Mouse (Mus musculus): ENCODE measurements at regions not wholly inside any gene's neighbourhood (a gene's known extent, or its start where the extent isn't known, plus 50 kb on each side); places are given as distances from the start of the nearest gene placed in this dataset.

- no peak overlapping the region for H3K4me2 ChIP-seq (replicated peaks)
- no peak for ATAC-seq (ENCODE audit: insufficient number of reproducible peaks, low FRiP score, low TSS enrichment, low read depth)
- H3K9ac ChIP-seq, result no peak overlapping the region
- H3K27ac ChIP-seq (replicated peaks), result no peak overlapping the region
- H3K36me3 ChIP-seq, result no peaks in the 10 kb centered on the region
- H3K27me3 ChIP-seq, result no peaks in the 10 kb centered on the region; the same call in 1 of the 2 replicates
- no peaks in the 10 kb centered on the region for H3K9me3 ChIP-seq (replicated peaks)
- 71% methylated on average over 5 of the region's 5 CpGs for WGBS
- H3K4me3 ChIP-seq (replicated peaks), result no peak overlapping the region
- peaks cover 18% of the 10 kb centered on the region for H3K4me1 ChIP-seq
These were observed 160.3 kb downstream of the H2al1j start for GRCm38 (mm10) chrX:11487876-11488275.

GRCm38 (mm10) chrX:11490146-11490693, 162.6 kb downstream of the H2al1j start:
- Histone ChIP-seq H3K27ac (replicated peaks) (no peak overlapping the region; the same call in 1 of the 2 replicates), H3K9ac (no peak overlapping the region), H3K4me1 (peaks cover 21% of the 10 kb centered on the region), H3K4me2 (replicated peaks) (no peak overlapping the region), H3K27me3 (no peaks in the 10 kb centered on the region), H3K9me3 (replicated peaks) (no peaks in the 10 kb centered on the region), H3K36me3 (no peaks in the 10 kb centered on the region), H3K4me3 (replicated peaks) (no peak overlapping the region)
- WGBS, result 40% methylated on average over 5 of the region's 5 CpGs
- ATAC-seq (ENCODE audit: insufficient number of reproducible peaks, low FRiP score, low TSS enrichment, low read depth), result 0 out of 2 replicates have a peak, but pooled peaks have one; percentile 16

GRCm38 (mm10) chrX:11491235-11491634, 163.6 kb downstream of the H2al1j start:
- no peaks in the 10 kb centered on the region for H3K9me3 ChIP-seq (replicated peaks)
- H3K27ac ChIP-seq (replicated peaks), result no peak overlapping the region
- ATAC-seq (ENCODE audit: insufficient number of reproducible peaks, low FRiP score, low TSS enrichment, low read depth), result peak; percentile 66; the same call in 1 of the 2 replicates
- no peaks in the 10 kb centered on the region for H3K36me3 ChIP-seq
- no peak overlapping the region for H3K4me2 ChIP-seq (replicated peaks)
- H3K27me3 ChIP-seq, result no peaks in the 10 kb centered on the region
- no peak overlapping the region for H3K9ac ChIP-seq
- 11% methylated on average over 5 of the region's 5 CpGs for WGBS
- peaks cover 21% of the 10 kb centered on the region for H3K4me1 ChIP-seq
- H3K4me3 ChIP-seq (replicated peaks), result no peak overlapping the region

GRCm38 (mm10) chrX:11491676-11492391, 164.2 kb downstream of the H2al1j start:
- ATAC-seq (ENCODE audit: insufficient number of reproducible peaks, low FRiP score, low TSS enrichment, low read depth), result no peak
- Histone ChIP-seq H3K4me1 (peaks cover 17% of the 10 kb centered on the region), H3K27ac (replicated peaks) (no peak overlapping the region), H3K4me2 (replicated peaks) (peak overlapping the region; percentile 34; the same call in 1 of the 2 replicates), H3K36me3 (no peaks in the 10 kb centered on the region), H3K9ac (no peak overlapping the region), H3K9me3 (replicated peaks) (no peaks in the 10 kb centered on the region), H3K4me3 (replicated peaks) (no peak overlapping the region), H3K27me3 (no peaks in the 10 kb centered on the region)
- WGBS, result 29% methylated on average over 30 of the region's 32 CpGs

- ATAC-seq (ENCODE audit: insufficient number of reproducible peaks, low FRiP score, low TSS enrichment, low read depth), result no peak
- no peaks in the 10 kb centered on the region for H3K9me3 ChIP-seq (replicated peaks)
- WGBS, result 23% methylated on average over 19 of the region's 19 CpGs
- H3K9ac ChIP-seq, result no peak overlapping the region
- H3K4me2 ChIP-seq (replicated peaks), result peak overlapping the region; percentile 46
- peak overlapping the region; percentile 22 for H3K4me3 ChIP-seq (replicated peaks)
- H3K27me3 ChIP-seq, result no peaks in the 10 kb centered on the region
- H3K36me3 ChIP-seq, result no peaks in the 10 kb centered on the region
- peaks cover 16% of the 10 kb centered on the region for H3K4me1 ChIP-seq
- no peak overlapping the region; the same call in 1 of the 2 replicates for H3K27ac ChIP-seq (replicated peaks)
These were observed 166.1 kb downstream of the H2al1j start for GRCm38 (mm10) chrX:11493526-11494245.

GRCm38 (mm10) chrX:11494246-11494630, 166.6 kb downstream of the H2al1j start:
- Histone ChIP-seq H3K27me3 (no peaks in the 10 kb centered on the region), H3K9ac (no peak overlapping the region), H3K27ac (replicated peaks) (no peak overlapping the region; the same call in 1 of the 2 replicates), H3K36me3 (no peaks in the 10 kb centered on the region), H3K9me3 (replicated peaks) (no peaks in the 10 kb centered on the region), H3K4me3 (replicated peaks) (peak overlapping the region; percentile 22), H3K4me2 (replicated peaks) (peak overlapping the region; percentile 46), H3K4me1 (peaks cover 16% of the 10 kb centered on the region)
- 25% methylated on average over 12 of the region's 12 CpGs for WGBS
- no peak for ATAC-seq (ENCODE audit: insufficient number of reproducible peaks, low FRiP score, low TSS enrichment, low read depth)

- no peaks in the 10 kb centered on the region for H3K4me1 ChIP-seq
- no peak overlapping the region for H3K4me2 ChIP-seq (replicated peaks)
- no peak overlapping the region for H3K27ac ChIP-seq (replicated peaks)
- H3K9me3 ChIP-seq (replicated peaks), result no peaks in the 10 kb centered on the region
- no peak overlapping the region for H3K9ac ChIP-seq
- H3K27me3 ChIP-seq, result peaks cover 8% of the 10 kb centered on the region; the same call in 1 of the 2 replicates
- 43% methylated on average over 5 of the region's 5 CpGs for WGBS
- no peak overlapping the region for H3K4me3 ChIP-seq (replicated peaks)
- no peak for ATAC-seq (ENCODE audit: insufficient number of reproducible peaks, low FRiP score, low TSS enrichment, low read depth)
- no peaks in the 10 kb centered on the region for H3K36me3 ChIP-seq
These were observed 184.8 kb downstream of the H2al1j start for GRCm38 (mm10) chrX:11512439-11512838.

GRCm38 (mm10) chrX:11512928-11513327, 185.3 kb downstream of the H2al1j start:
- H3K4me3 ChIP-seq (replicated peaks), result no peak overlapping the region
- H3K4me2 ChIP-seq (replicated peaks), result no peak overlapping the region
- no peak overlapping the region for H3K27ac ChIP-seq (replicated peaks)
- ATAC-seq (ENCODE audit: insufficient number of reproducible peaks, low FRiP score, low TSS enrichment, low read depth), result no peak
- 53% methylated on average over 4 of the region's 4 CpGs for WGBS
- H3K36me3 ChIP-seq, result no peaks in the 10 kb centered on the region
- H3K27me3 ChIP-seq, result peaks cover 8% of the 10 kb centered on the region; the same call in 1 of the 2 replicates
- no peaks in the 10 kb centered on the region for H3K9me3 ChIP-seq (replicated peaks)
- H3K9ac ChIP-seq, result no peak overlapping the region
- H3K4me1 ChIP-seq, result no peaks in the 10 kb centered on the region

GRCm38 (mm10) chrX:11523791-11524190, 196.2 kb downstream of the H2al1j start:
- WGBS, result 30% methylated on average over 4 of the region's 4 CpGs
- no peak for ATAC-seq (ENCODE audit: insufficient number of reproducible peaks, low FRiP score, low TSS enrichment, low read depth)
- H3K27ac ChIP-seq (replicated peaks), result no peak overlapping the region
- H3K4me3 ChIP-seq (replicated peaks), result no peak overlapping the region
- H3K9me3 ChIP-seq (replicated peaks), result no peaks in the 10 kb centered on the region
- H3K9ac ChIP-seq, result no peak overlapping the region
- H3K4me1 ChIP-seq, result no peaks in the 10 kb centered on the region
- H3K36me3 ChIP-seq, result no peaks in the 10 kb centered on the region
- H3K4me2 ChIP-seq (replicated peaks), result no peak overlapping the region
- peaks cover 7% of the 10 kb centered on the region; the same call in 1 of the 2 replicates for H3K27me3 ChIP-seq

GRCm38 (mm10) chrX:11525326-11525725, 197.7 kb downstream of the H2al1j start:
- H3K27me3 ChIP-seq, result peaks cover 7% of the 10 kb centered on the region; the same call in 1 of the 2 replicates

GRCm38 (mm10) chrX:11528589-11528988, 201.0 kb downstream of the H2al1j start:
- no peak overlapping the region for H3K4me2 ChIP-seq (replicated peaks)
- H3K27me3 ChIP-seq, result peaks cover 6% of the 10 kb centered on the region; the same call in 1 of the 2 replicates
- no peak overlapping the region for H3K9ac ChIP-seq
- no peaks in the 10 kb centered on the region for H3K4me1 ChIP-seq
- ATAC-seq (ENCODE audit: insufficient number of reproducible peaks, low FRiP score, low TSS enrichment, low read depth), result no peak
- H3K36me3 ChIP-seq, result no peaks in the 10 kb centered on the region
- WGBS, result 57% methylated on average over 5 of the region's 5 CpGs
- H3K9me3 ChIP-seq (replicated peaks), result no peaks in the 10 kb centered on the region
- H3K4me3 ChIP-seq (replicated peaks), result no peak overlapping the region
- no peak overlapping the region for H3K27ac ChIP-seq (replicated peaks)

More at GRCm38 (mm10) chrX:11525326-11525725, 197.7 kb downstream of the H2al1j start:
- ATAC-seq (ENCODE audit: insufficient number of reproducible peaks, low FRiP score, low TSS enrichment, low read depth), result no peak
- no peak overlapping the region for H3K9ac ChIP-seq
- H3K9me3 ChIP-seq (replicated peaks), result no peaks in the 10 kb centered on the region
- H3K36me3 ChIP-seq, result no peaks in the 10 kb centered on the region
- H3K4me1 ChIP-seq, result no peaks in the 10 kb centered on the region
- no peak overlapping the region for H3K27ac ChIP-seq (replicated peaks)
- no peak overlapping the region for H3K4me3 ChIP-seq (replicated peaks)
- no peak overlapping the region for H3K4me2 ChIP-seq (replicated peaks)
- WGBS, result 52% methylated on average over 8 of the region's 8 CpGs
